Mouse (Mus musculus) hindbrain, postnatal 0 days (tissue): ENCODE results near the gene Dcp1b. TPM values are rescaled to one million over a fixed set of nuclear protein-coding genes. Genes with fewer than 3 reads are reported as not detected.

ENCODE experiments used
- ATAC-seq: fragments of 200-750 bp; cut with Nextera tagmentation; 2 replicates; pipeline ENCODE4 v1.8.0; 2017; ENCODE audit warnings: mild to moderate bottlenecking, moderate TSS enrichment, moderate library complexity
- DNase-seq: peaks from one replicate; pipeline ENCODE4 v3.0.0-alpha.2; 2015; ENCODE audit warnings: low spot score
- H3K27ac ChIP-seq: fragments of 300-500 bp; sonication (generic); 2 replicates; pipeline ENCODE4 v1.5.1; 2014; ENCODE audit warnings: mild to moderate bottlenecking
- H3K27me3 ChIP-seq: fragments of 300-500 bp; sonication (generic); 2 replicates; pipeline ENCODE4 v1.6.1; 2014; ENCODE audit warnings: low read length, mixed read lengths; ENCODE audit not compliant: insufficient read depth
- H3K36me3 ChIP-seq: fragments of 300-500 bp; sonication (generic); 2 replicates; pipeline ENCODE4 v1.6.1; 2014; ENCODE audit warnings: low read length, mixed read lengths; ENCODE audit not compliant: insufficient read depth
- H3K4me1 ChIP-seq: fragments of 300-500 bp; sonication (generic); 2 replicates; pipeline ENCODE4 v1.6.1; 2014; ENCODE audit warnings: antibody characterized with exemption, low read length, mixed read lengths; ENCODE audit not compliant: insufficient read depth
- H3K4me2 ChIP-seq: fragments of 300-500 bp; sonication (generic); 2 replicates; pipeline ENCODE4 v1.6.1; 2014; ENCODE audit warnings: low read depth, mild to moderate bottlenecking, low read length, moderate library complexity, mixed read lengths
- H3K4me3 ChIP-seq: fragments of 300-500 bp; sonication (generic); 2 replicates; pipeline ENCODE4 v1.5.1; 2014; ENCODE audit warnings: low read length
- H3K9ac ChIP-seq: fragments of 300-500 bp; sonication (generic); replicated peaks from 2 replicates; pipeline ENCODE4 v1.6.1; 2014; ENCODE audit warnings: mild to moderate bottlenecking, low read length, moderate library complexity, mixed read lengths
- H3K9me3 ChIP-seq: fragments of 300-500 bp; sonication (generic); 2 replicates; pipeline ENCODE4 v1.6.1; 2016; ENCODE audit warnings: low read length, mixed read lengths
- CTCF ChIP-seq: IDR thresholded peaks from 2 replicates; pipeline ENCODE4 v1.5.1; 2016; ENCODE audit warnings: antibody characterized with exemption, control low read depth, low read depth
- WGBS: fragments of 180-500 bp; shearing (Covaris S2); extraction: QIAGEN DNeasy Blood & Tissue Kit; methylation state at CpG from one replicate; pipeline ENCODE4 v1.1.7; 2014; 5-methylcytosine and 5-hydroxymethylcytosine counted together
- polyA plus RNA-seq: library from polyadenylated mRNA; unstranded; fragments of >200 nt; fragmentation: Nextera tagmentation; extraction: Ambion mirVana; gene quantifications from 2 replicates; pipeline ENCODE4 v1.2.1, GENCODE M21; 2015
- total RNA-seq: library from RNA; depleted of rRNA; stranded (reverse); fragments of >200 nt; gene quantifications from 2 replicates; pipeline ENCODE4 v1.2.3, GENCODE M21; 2014

Gene Dcp1b
- total and polyA plus RNA-seq, 2 experiments from 2014 or later = 9.4 to 15.7 TPM

DNA sequence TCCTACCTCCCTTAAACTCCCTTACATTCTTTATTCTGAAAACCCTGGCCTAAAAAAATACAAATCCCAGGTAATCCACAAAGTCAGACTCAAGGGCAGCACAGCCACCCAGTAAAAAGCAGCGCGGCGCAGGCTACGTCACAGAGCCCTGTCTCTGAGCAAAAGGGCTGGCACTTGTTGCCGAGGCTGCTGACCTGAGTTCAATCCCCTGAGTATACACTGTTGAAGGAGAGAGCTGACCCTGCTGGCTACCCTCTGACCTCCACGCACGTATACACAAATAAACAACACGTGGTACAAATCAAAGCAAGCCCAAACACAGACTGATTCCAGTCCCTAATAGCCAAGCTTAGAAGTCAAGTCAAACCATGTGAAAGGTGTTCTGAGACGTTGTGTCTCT, 19.1 kb downstream of the Dcp1b start:
- H3K27me3 ChIP-seq = no peaks in the 10 kb centered on the region
- H3K4me1 ChIP-seq = no peaks in the 10 kb centered on the region
- H3K9me3 ChIP-seq = no peaks in the 10 kb centered on the region
- WGBS = 87% methylated on average over 9 of the region's 9 CpGs
- DNase-seq = no peak
- H3K9ac ChIP-seq = no peak overlapping the region
- peaks cover 12% of the 10 kb centered on the region for H3K36me3 ChIP-seq
- no peak for TF ChIP-seq CTCF
- ATAC-seq = no peak
- H3K4me2 ChIP-seq = no peak overlapping the region
- no peak overlapping the region for H3K4me3 ChIP-seq
- H3K27ac ChIP-seq = no peak overlapping the region

DNA sequence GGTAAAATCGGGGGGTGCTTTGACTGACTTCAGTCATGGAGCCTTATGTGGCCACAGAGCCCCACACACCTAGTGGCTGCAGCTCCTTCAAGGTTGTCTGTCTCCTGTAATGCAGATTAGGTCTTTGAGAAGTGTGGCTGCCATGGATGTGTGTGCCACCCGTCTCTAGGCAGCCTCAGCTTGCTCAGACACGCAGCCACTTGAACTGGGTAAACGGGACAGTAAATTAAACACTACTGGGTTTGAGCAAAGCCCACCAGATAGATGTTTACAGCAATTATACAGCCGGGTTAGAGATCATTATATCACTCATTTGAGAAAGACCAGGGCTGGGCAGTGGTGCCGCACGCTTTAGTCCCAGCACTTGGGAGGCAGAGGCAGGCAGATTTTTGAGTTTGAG, 19.5 kb downstream of the Dcp1b start:
- ATAC-seq (no peak), DNase-seq (no peak)
- no peak overlapping the region for H3K4me3 ChIP-seq
- H3K27ac ChIP-seq = no peak overlapping the region
- H3K4me1 ChIP-seq = no peaks in the 10 kb centered on the region
- no peaks in the 10 kb centered on the region for H3K27me3 ChIP-seq
- no peak for TF ChIP-seq CTCF
- H3K9ac ChIP-seq = no peak overlapping the region
- no peaks in the 10 kb centered on the region for H3K9me3 ChIP-seq
- H3K36me3 ChIP-seq = peaks cover 12% of the 10 kb centered on the region
- WGBS = 93% methylated on average over 7 of the region's 7 CpGs
- H3K4me2 ChIP-seq = no peak overlapping the region

DNA sequence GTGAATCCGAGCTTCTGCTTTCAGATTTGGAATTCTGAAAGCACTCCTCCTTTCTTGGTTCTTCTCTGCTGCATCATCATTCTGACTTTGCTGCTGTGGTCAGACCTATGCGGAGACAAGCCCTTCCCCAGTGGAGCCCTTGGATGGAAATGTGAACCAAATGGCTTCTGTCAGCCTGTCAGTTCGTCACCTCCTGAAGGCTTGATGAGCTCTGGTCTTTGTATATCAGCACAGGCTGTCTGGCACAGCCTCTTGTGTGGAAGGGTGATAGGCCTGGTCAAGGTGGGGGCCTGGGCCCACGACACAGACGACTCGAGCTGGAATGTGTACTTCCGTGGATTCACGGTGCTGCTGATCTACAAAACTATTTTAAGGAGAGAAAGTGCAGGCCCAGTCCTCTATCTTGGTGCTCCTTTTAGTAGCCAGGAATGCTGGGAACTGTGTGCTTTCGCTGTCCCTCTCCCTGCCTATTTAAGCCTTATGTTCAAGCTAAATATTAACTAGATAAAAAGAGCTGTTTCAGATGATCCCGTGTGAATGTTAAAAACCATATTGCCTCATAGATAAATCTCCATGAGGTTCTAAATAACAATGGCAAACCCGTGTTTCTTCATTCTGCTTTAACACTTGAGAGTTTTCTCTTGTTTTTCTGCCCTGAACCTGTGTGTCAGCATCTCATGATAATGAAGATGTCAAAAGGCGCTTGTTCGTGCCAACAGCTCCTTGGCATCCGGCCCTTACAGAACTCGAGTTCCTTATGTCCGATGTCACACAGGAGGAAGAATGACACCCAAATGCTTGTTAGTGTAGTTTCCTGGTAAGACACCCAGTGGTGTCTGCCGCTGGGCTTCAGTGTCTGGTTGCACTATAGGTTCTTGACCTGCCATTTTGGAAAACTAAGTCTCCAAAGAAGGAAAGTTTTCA, 21.6 kb downstream of the Dcp1b start, which contains the start of gene Cacna1c:
Gene Cacna1c (minus strand): TSS at position 37 of the 924 bp plus-strand sequence.
- Histone ChIP-seq H3K4me2 (no peak within 1 kb of the TSS), H3K4me1 (no peaks in the 10 kb centered on the region), H3K4me3 (no peak within 1 kb of the TSS), H3K9ac (no peak within 1 kb of the TSS), H3K27ac (no peak within 1 kb of the TSS), H3K36me3 (peaks cover 14% of the 10 kb centered on the region), H3K27me3 (no peaks in the 10 kb centered on the region), H3K9me3 (no peaks in the 10 kb centered on the region)
- 59% methylated on average over 17 of the region's 17 CpGs for WGBS
- ATAC-seq = no peak
- TF ChIP-seq CTCF = no peak
- DNase-seq = peak; percentile 31

DNA sequence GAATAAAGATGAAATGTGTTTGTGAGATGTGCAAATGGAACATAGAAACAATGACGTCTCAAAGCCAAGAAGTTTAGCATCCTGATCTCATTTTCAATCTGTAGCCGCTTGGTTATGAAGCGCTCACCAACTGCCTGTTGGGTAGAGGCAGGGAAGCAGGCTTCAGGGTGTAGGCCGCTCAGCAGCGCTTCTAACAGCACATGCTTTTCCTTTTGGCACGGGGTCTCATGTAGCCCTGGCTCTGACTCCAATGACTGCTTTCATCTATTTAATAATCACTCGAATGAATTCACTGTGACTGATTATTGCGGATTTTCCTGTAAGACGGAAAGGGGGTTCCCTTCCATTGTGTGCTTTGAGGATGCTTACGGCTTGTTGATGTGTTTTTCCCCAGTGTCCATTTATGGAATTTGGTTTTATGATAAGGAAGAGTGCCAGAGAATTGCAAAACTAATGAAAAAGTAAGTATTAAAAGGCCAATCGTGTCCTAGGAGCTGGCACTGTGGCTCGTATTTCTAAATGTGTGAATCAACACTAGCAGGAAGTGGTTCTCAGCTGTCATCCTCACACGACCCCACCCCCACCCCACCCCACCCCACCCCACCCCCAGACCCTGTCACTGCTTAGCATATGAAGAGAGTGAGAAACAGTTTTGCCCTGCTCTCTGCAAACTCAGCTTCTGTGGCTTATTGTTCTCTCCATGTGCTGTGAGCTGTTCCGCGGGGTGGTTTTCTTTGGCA, 23.7 kb downstream of the Dcp1b start:
- Histone ChIP-seq H3K36me3 (peaks cover 18% of the 10 kb centered on the region), H3K4me3 (no peak overlapping the region), H3K27ac (no peak overlapping the region), H3K4me2 (no peak overlapping the region), H3K9me3 (no peaks in the 10 kb centered on the region), H3K27me3 (no peaks in the 10 kb centered on the region), H3K9ac (no peak overlapping the region), H3K4me1 (no peaks in the 10 kb centered on the region)
- 28% methylated on average over 15 of the region's 15 CpGs for WGBS
- ATAC-seq (0 out of 2 replicates have a peak, but pooled peaks have one; percentile 47), DNase-seq (peak; percentile 56)
- TF ChIP-seq CTCF = no peak

DNA sequence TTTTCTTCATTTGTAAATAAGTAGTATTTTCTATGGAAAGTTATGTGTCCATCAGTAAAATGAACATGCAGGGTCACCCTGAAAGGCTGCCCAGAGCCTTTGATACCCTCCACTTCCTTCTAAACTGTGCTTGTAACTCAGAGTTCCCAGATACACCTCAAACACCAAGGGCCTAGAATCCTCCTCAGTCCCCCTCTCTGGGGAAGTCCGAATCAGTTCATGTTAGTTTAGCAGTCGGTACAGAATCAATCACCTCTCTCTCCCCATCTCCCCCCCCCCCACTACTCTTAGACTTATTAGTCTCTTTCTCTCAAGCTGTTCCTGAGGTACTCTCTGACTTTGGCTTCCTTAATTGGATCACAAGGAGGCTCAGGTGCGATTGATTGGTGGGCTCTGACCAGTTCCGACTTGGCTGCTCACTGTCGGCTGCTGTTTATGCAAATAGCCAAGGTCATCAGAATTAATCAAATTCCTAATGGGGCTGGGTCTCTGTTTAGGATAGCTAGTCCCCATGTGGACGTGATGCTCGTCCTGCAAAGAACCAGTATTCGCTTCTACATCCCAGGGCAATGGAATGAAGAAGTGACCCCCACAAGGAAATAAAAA, 24.3 kb downstream of the Dcp1b start:
- H3K36me3 ChIP-seq = 0 out of 2 replicates have a peak, but pooled peaks cover 13% of the 10 kb centered on the region
- ATAC-seq (no peak), DNase-seq (no peak)
- no peak for TF ChIP-seq CTCF
- H3K9me3 ChIP-seq = no peaks in the 10 kb centered on the region
- H3K27me3 ChIP-seq = no peaks in the 10 kb centered on the region
- WGBS = 40% methylated on average over 8 of the region's 8 CpGs
- H3K27ac ChIP-seq = no peak overlapping the region
- no peak overlapping the region for H3K4me3 ChIP-seq
- H3K4me1 ChIP-seq = no peaks in the 10 kb centered on the region
- no peak overlapping the region for H3K4me2 ChIP-seq
- no peak overlapping the region for H3K9ac ChIP-seq

DNA sequence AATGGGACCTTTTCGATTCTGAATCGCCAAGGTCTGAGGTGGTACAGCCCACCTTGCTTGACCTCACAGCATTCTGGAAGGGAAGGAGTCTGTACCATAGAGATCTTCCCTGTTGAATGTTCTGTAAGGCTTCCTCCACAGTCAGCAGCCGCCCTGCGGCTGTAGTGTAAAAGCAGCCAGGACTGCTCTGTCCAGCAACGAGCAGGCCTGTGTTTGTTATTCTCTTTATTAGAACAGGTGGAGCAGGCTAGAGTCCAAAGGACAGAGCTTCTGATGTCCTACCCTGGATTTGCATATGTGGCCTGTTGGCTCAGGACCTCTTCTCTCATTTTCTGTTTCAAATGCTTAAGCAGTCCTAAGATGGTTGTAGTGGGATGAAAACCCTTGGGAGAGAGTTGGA, 25.3 kb downstream of the Dcp1b start:
- TF ChIP-seq CTCF = no peak
- Histone ChIP-seq H3K27me3 (no peaks in the 10 kb centered on the region), H3K9me3 (no peaks in the 10 kb centered on the region), H3K9ac (no peak overlapping the region), H3K4me3 (no peak overlapping the region), H3K36me3 (0 out of 2 replicates have a peak, but pooled peaks cover 13% of the 10 kb centered on the region), H3K27ac (no peak overlapping the region), H3K4me1 (no peaks in the 10 kb centered on the region), H3K4me2 (no peak overlapping the region)
- 75% methylated on average over 5 of the region's 5 CpGs for WGBS
- no peak for DNase-seq
- no peak for ATAC-seq
